Mouse (Mus musculus): ENCODE measurements around the gene Nmrk1.

DNA sequence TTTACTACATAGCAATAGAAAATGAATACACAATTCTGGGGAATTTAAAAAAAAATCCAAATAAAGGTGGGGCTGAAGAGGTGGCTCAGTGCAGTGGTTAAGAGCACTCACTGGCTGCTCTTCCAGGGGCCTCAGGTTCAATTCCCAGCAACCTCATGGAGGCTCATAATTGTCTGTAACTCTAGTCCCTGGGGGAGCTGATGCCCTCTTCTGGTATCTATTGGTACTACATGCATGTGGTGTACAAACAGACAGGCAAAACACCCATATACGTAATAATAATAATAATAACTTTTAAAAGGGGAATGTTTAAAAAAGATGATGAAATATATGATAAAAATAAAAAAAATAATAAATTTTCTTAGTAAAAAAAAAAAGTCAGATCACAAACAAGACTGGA lies 43.5 kb upstream of the Nmrk1 start:
- TF ChIP-seq POLR2A (IDR thresholded peaks at IDR 0.05; ENCODE audit: borderline replicate concordance, control insufficient read depth, low read depth, low read length): no peak
- TF ChIP-seq CTCF (IDR thresholded peaks at IDR 0.05; ENCODE audit: control insufficient read depth, insufficient read depth, low read length): 0 out of 2 replicates have a peak, but pooled peaks have one; percentile 14
